Mouse (Mus musculus) stomach, postnatal 0 days (tissue): ENCODE measurements around the gene Mospd3.

Experiments
- CTCF ChIP-seq: IDR thresholded peaks from 2 replicates; pipeline ENCODE4 v1.5.1; 2016; ENCODE audit warnings: antibody characterized with exemption, low read depth, mild to moderate bottlenecking, moderate library complexity
- EP300 ChIP-seq: optimal IDR thresholded peaks from 2 replicates; pipeline ENCODE3; 2016; ENCODE audit warnings: antibody characterized with exemption

DNA sequence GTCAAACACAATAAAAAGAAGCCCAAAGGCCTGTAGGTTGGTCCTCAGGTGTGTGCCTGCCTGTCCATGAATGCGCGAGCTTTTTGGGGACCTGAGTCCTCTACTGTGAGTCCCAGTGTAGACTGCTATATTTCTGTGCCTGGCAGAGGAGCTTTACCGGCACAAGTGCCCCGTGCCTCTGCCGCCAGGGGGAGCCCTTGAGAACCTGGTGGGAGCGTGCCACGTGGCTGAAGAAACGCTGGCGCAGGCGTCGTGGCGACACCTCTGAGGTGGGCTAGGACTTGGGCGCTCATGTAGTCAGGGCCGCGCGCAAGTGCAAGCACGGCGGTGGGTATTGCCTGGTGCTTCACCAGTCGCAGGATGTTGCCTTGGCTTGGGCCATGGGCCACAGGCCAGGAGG, 40.2 kb upstream of the Mospd3 start, which contains the start of gene Sap25:
- TF ChIP-seq EP300 (no peak), CTCF (peak; percentile 64)
